Mouse (Mus musculus) urinary bladder, postnatal 4 days (tissue): ENCODE data around the gene Gabrr2.
A peak's percentile ranks its signal among the peaks of the same experiment; 100 is the strongest.
"Not testable (repeated sequence)": the region's sequence is repeated elsewhere in the genome, so short reads cannot be mapped to it uniquely, and the experiment has no call there.

Experiments
- DNase-seq, 2 experiments: peaks; one replicate each; pipeline ENCODE4 v3.0.0; 2021 to 2022; ENCODE audit warnings: low spot score in 2 of 2

The Gabrr2 gene

GRCm38 (mm10) chr4:33070326-33070725 lies 7.5 kb downstream of the Gabrr2 start:
- no peak for DNase-seq

GRCm38 (mm10) chr4:33071337-33071736 lies 8.5 kb downstream of the Gabrr2 start:
- DNase-seq = no peak

GRCm38 (mm10) chr4:33072526-33073161 lies 9.8 kb downstream of the Gabrr2 start:
- no peak for DNase-seq

- DNase-seq = no peak
Measured at GRCm38 (mm10) chr4:33074406-33074805, 11.6 kb downstream of the Gabrr2 start.

- DNase-seq = no peak
Measured at GRCm38 (mm10) chr4:33074851-33075250, 12.1 kb downstream of the Gabrr2 start.

GRCm38 (mm10) chr4:33075776-33076524 lies 13.2 kb downstream of the Gabrr2 start:
- DNase-seq = no peak

GRCm38 (mm10) chr4:33077161-33077560 lies 14.4 kb downstream of the Gabrr2 start:
- DNase-seq = no peak

GRCm38 (mm10) chr4:33077724-33078123 lies 14.9 kb downstream of the Gabrr2 start:
- DNase-seq = no peak

GRCm38 (mm10) chr4:33078492-33078891 lies 15.7 kb downstream of the Gabrr2 start:
- DNase-seq = no peak

GRCm38 (mm10) chr4:33099118-33099694 lies 36.4 kb downstream of the Gabrr2 start:
- DNase-seq = no peak

GRCm38 (mm10) chr4:33109720-33110458 lies 47.1 kb downstream of the Gabrr2 start:
- DNase-seq = no peak

- no peak for DNase-seq
Measured at GRCm38 (mm10) chr4:33110845-33111244, 48.0 kb downstream of the Gabrr2 start.

- DNase-seq = no peak
Measured at GRCm38 (mm10) chr4:33111358-33111757, 48.6 kb downstream of the Gabrr2 start.

GRCm38 (mm10) chr4:33112866-33113265 lies 50.1 kb downstream of the Gabrr2 start:
- not testable (repeated sequence) for DNase-seq

GRCm38 (mm10) chr4:33119118-33119517 lies 56.3 kb downstream of the Gabrr2 start:
- peak; percentile 50 to 79 for DNase-seq

GRCm38 (mm10) chr4:33124493-33124892 lies 61.7 kb downstream of the Gabrr2 start:
- DNase-seq = no peak

GRCm38 (mm10) chr4:33125409-33126084 lies 62.7 kb downstream of the Gabrr2 start:
- DNase-seq = no peak

GRCm38 (mm10) chr4:33132221-33132620 lies 69.4 kb downstream of the Gabrr2 start, which contains the start of gene Gabrr1:
Gabrr1 (plus strand) TSS chr4:33132521.
- no peak for DNase-seq
